Comparison of ENCODE assay signal across 22 mouse cellular contexts in the genomic region with DNA sequence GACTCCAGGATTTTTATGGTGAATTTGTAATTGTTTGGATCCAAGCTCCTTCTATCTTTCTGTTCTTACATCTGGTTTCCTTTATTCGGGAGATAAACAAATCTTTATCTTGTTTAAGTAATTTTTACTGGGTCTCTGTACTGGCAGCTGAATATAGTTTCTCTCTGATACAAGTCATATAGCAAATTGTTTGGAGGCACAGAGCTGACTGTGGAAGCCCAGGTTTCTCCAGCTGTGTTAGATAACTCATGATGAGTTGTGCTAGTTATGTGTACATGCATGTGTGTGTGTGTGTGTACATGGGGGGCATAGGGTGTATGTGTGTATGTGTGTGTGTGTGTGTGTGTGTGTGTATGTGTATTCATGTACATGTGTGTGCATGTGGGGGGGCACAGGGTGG.
DNase-seq lines count a peak whose midpoint lies in the region; ATAC-seq and TF ChIP-seq lines count a peak whose summit lies in the region.
"Had no signal": no experiment of that assay in that cellular context is flagged by ENCODE, and none has a peak within 500 bp of the region (broad histone marks: within the 10 kb centered on the region; RNA-seq: fewer than 3 reads in every experiment).

No protein-coding gene starts in this region.

- ATAC-seq in kidney, embryonic 15.5 days (replicated peaks; ENCODE audit: low FRiP score), result peak; percentile 28; the same call in 1 of the 2 replicates
- no peak for ATAC-seq in lung, embryonic 15.5 days (ENCODE audit: borderline replicate concordance, extremely low read depth, low FRiP score, low TSS enrichment)
- ATAC-seq in intestine, embryonic 15.5 days, result peak; percentile 76
- peak; percentile 50; the same call in 1 of the 2 replicates for ATAC-seq in stomach, embryonic 15.5 days (ENCODE audit: insufficient read depth, low FRiP score, low read depth)
- ATAC-seq: CD4-positive, CD25-positive, alpha-beta regulatory T cell, adult 4 months; forebrain, embryonic 13.5 days; forebrain, postnatal 0 days; hindbrain, embryonic 16.5 days had no signal

- H3K9me3 ChIP-seq in kidney, embryonic 15.5 days (replicated peaks), result no peaks in the 10 kb centered on the region
- no peaks in the 10 kb centered on the region for H3K9me3 ChIP-seq in lung, embryonic 15.5 days
- H3K9me3 ChIP-seq in intestine, embryonic 15.5 days, result no peaks in the 10 kb centered on the region
- no peaks in the 10 kb centered on the region for H3K9me3 ChIP-seq in stomach, embryonic 15.5 days
- H3K9me3 ChIP-seq: embryonic facial prominence, embryonic 13.5 days; forebrain, embryonic 13.5 days; G1E; hindbrain, embryonic 12.5 days had no signal

- H3K9ac ChIP-seq in kidney, embryonic 15.5 days, result no peak overlapping the region
- H3K9ac ChIP-seq in lung, embryonic 15.5 days, result no peak overlapping the region
- H3K9ac ChIP-seq in intestine, embryonic 15.5 days, result no peak overlapping the region
- no peak overlapping the region for H3K9ac ChIP-seq in stomach, embryonic 15.5 days
- H3K9ac ChIP-seq: embryonic facial prominence, embryonic 13.5 days; forebrain, embryonic 13.5 days; forebrain, postnatal 0 days; hindbrain, embryonic 12.5 days had no signal

- TF ChIP-seq CTCF in lung, adult 2 months (IDR thresholded peaks at IDR 0.05; ENCODE audit: insufficient read depth, low read length), result no peak

- no peak overlapping the region for H3K4me2 ChIP-seq in kidney, embryonic 15.5 days
- H3K4me2 ChIP-seq in lung, embryonic 15.5 days, result no peak overlapping the region
- H3K4me2 ChIP-seq in intestine, embryonic 15.5 days (replicated peaks), result no peak overlapping the region
- H3K4me2 ChIP-seq in stomach, embryonic 15.5 days, result no peak overlapping the region
- H3K4me2 ChIP-seq: embryonic facial prominence, embryonic 13.5 days; forebrain, embryonic 13.5 days; hindbrain, embryonic 12.5 days had no signal

- whole genome bisulfite sequencing in kidney, embryonic 15.5 days, result 60% methylated on average over 1 of the region's 1 CpGs
- 44% methylated on average over 1 of the region's 1 CpGs for WGBS in lung, embryonic 15.5 days
- 38% methylated on average over 1 of the region's 1 CpGs for whole genome bisulfite sequencing in lung, adult 2 months
- 24% methylated on average over 1 of the region's 1 CpGs for WGBS in intestine, embryonic 15.5 days
- WGBS in stomach, embryonic 15.5 days, result 39% methylated on average over 1 of the region's 1 CpGs

- H3K36me3 ChIP-seq in kidney, embryonic 15.5 days, result no peaks in the 10 kb centered on the region
- H3K36me3 ChIP-seq in lung, embryonic 15.5 days, result no peaks in the 10 kb centered on the region
- no peaks in the 10 kb centered on the region for H3K36me3 ChIP-seq in intestine, embryonic 15.5 days
- no peaks in the 10 kb centered on the region for H3K36me3 ChIP-seq in stomach, embryonic 15.5 days
- H3K36me3 ChIP-seq: embryonic facial prominence, embryonic 13.5 days; G1E; hindbrain, embryonic 12.5 days had no signal

- peak overlapping the region; percentile 51; the same call in 1 of the 2 replicates for H3K27ac ChIP-seq in kidney, embryonic 15.5 days
- H3K27ac ChIP-seq in lung, embryonic 15.5 days, result 0 out of 2 replicates have a peak overlapping the region, but pooled peaks have one; percentile 17
- H3K27ac ChIP-seq in intestine, embryonic 15.5 days, result peak overlapping the region; percentile 59
- H3K27ac ChIP-seq in stomach, embryonic 15.5 days, result peak overlapping the region; percentile 78
- H3K27ac ChIP-seq: embryonic facial prominence, embryonic 13.5 days; forebrain, embryonic 13.5 days; gastrocnemius, adult 2 months; hindbrain, embryonic 12.5 days had no signal

- H3K4me3 ChIP-seq in kidney, embryonic 15.5 days (replicated peaks), result no peak overlapping the region
- no peak overlapping the region for H3K4me3 ChIP-seq in lung, embryonic 15.5 days
- H3K4me3 ChIP-seq in lung, adult 2 months (replicated peaks; ENCODE audit: extremely low read depth, low read depth, low read length), result no peak overlapping the region
- no peak overlapping the region for H3K4me3 ChIP-seq in intestine, embryonic 15.5 days (replicated peaks)
- H3K4me3 ChIP-seq in stomach, embryonic 15.5 days (replicated peaks), result no peak overlapping the region
- H3K4me3 ChIP-seq: embryonic facial prominence, embryonic 13.5 days; forebrain, embryonic 13.5 days; gastrocnemius, adult 2 months; hindbrain, embryonic 12.5 days had no signal

- no peak for TF ChIP-seq POLR2A in lung, adult 2 months (IDR thresholded peaks at IDR 0.05; ENCODE audit: borderline replicate concordance, extremely low read depth, low read depth, low read length)

- DNase-seq in kidney, adult 11 months, result no peak
- DNase-seq in lung, adult 2 months, result no peak
- DNase-seq in embryo, embryonic 11 days, result no peak
- DNase-seq: adrenal gland, postnatal 10 days; cerebellum, adult 11 months; cerebellum, adult 8-10 months; cerebellum, postnatal 14 days; forebrain, postnatal 0 days; gastrocnemius, adult 2 months; gastrocnemius, postnatal 25 days; heart, postnatal 10 days; heart, postnatal 4 days had no signal

- H3K4me1 ChIP-seq in kidney, embryonic 15.5 days, result peaks cover 28% of the 10 kb centered on the region
- H3K4me1 ChIP-seq in lung, embryonic 15.5 days, result peaks cover 12% of the 10 kb centered on the region; the same call in 1 of the 2 replicates
- H3K4me1 ChIP-seq in lung, adult 2 months (ENCODE audit: control insufficient read depth, insufficient read depth, low read length), result no peaks in the 10 kb centered on the region
- H3K4me1 ChIP-seq in intestine, embryonic 15.5 days (replicated peaks), result 0 out of 2 replicates have a peak, but pooled peaks cover 2% of the 10 kb centered on the region
- H3K4me1 ChIP-seq in stomach, embryonic 15.5 days, result 0 out of 2 replicates have a peak, but pooled peaks cover 9% of the 10 kb centered on the region

- H3K27me3 ChIP-seq in kidney, embryonic 15.5 days, result no peaks in the 10 kb centered on the region
- H3K27me3 ChIP-seq in lung, embryonic 15.5 days, result no peaks in the 10 kb centered on the region
- no peaks in the 10 kb centered on the region for H3K27me3 ChIP-seq in intestine, embryonic 15.5 days (replicated peaks)
- H3K27me3 ChIP-seq in stomach, embryonic 15.5 days (replicated peaks), result no peaks in the 10 kb centered on the region
- H3K27me3 ChIP-seq: embryonic facial prominence, embryonic 13.5 days; forebrain, embryonic 13.5 days had no signal

Comparison
In these comparisons a context has a peak if more than half of its experiments do, and no peak if none do; other contexts are left out.
1. H3K27ac ChIP-seq: peak in every context shown above with its lines; median percentile 78 in stomach, embryonic 15.5 days; 59 in intestine, embryonic 15.5 days; 51 in kidney, embryonic 15.5 days; 17 in lung, embryonic 15.5 days.